Mouse (Mus musculus): ENCODE measurements at regions not wholly inside any gene's neighbourhood (a gene's known extent, or its start where the extent isn't known, plus 50 kb on each side); places are given as distances from the start of the nearest gene placed in this dataset.

GRCm38 (mm10) chr17:88320686-88321085 lies 119.8 kb upstream of the Foxn2 start:
- TF ChIP-seq CTCF (IDR thresholded peaks at IDR 0.05; ENCODE audit: extremely low read depth, insufficient read depth, insufficient read length, insufficient replicate concordance), result no peak
- TF ChIP-seq POLR2A (IDR thresholded peaks at IDR 0.05; ENCODE audit: low read depth, low read length), result no peak
